Mouse (Mus musculus) lung, embryonic 14.5 days (tissue): ENCODE results near the gene Enox1. TPM values are rescaled to one million over a fixed set of nuclear protein-coding genes. Genes with fewer than 3 reads are reported as not detected.

Experiments
- ATAC-seq: fragments of 200-750 bp; cut with Nextera tagmentation; 2 replicates; pipeline ENCODE4 v1.8.0; 2017; ENCODE audit warnings: mild to moderate bottlenecking, moderate TSS enrichment, moderate library complexity; ENCODE audit not compliant: insufficient read depth
- DNase-seq: peaks from one replicate; pipeline ENCODE4 v3.0.0-alpha.2; 2015
- H3K27ac ChIP-seq: fragments of 300-500 bp; sonication (generic); 2 replicates; pipeline ENCODE4 v1.5.1; 2014; ENCODE audit warnings: low read depth, mild to moderate bottlenecking, moderate library complexity
- H3K27me3 ChIP-seq: fragments of 300-500 bp; sonication (generic); 2 replicates; pipeline ENCODE4 v1.6.1; 2014; ENCODE audit warnings: low read length, control low read depth; ENCODE audit not compliant: insufficient read depth
- H3K36me3 ChIP-seq: fragments of 300-500 bp; sonication (generic); 2 replicates; pipeline ENCODE4 v1.6.1; 2014; ENCODE audit warnings: control low read depth; ENCODE audit not compliant: insufficient read depth
- H3K4me1 ChIP-seq: fragments of 300-500 bp; sonication (generic); 2 replicates; pipeline ENCODE4 v1.6.1; 2014; ENCODE audit warnings: antibody characterized with exemption, control low read depth; ENCODE audit not compliant: insufficient read depth
- H3K4me2 ChIP-seq: fragments of 300-500 bp; sonication (generic); 2 replicates; pipeline ENCODE4 v1.6.1; 2014; ENCODE audit warnings: mild to moderate bottlenecking
- H3K4me3 ChIP-seq: fragments of 300-500 bp; sonication (generic); 2 replicates; pipeline ENCODE4 v1.5.1; 2014; ENCODE audit warnings: low read depth, low read length
- H3K9ac ChIP-seq: fragments of 300-500 bp; sonication (generic); 2 replicates; pipeline ENCODE4 v1.6.1; 2014
- H3K9me3 ChIP-seq: fragments of 300-500 bp; sonication (generic); 2 replicates; pipeline ENCODE4 v1.6.1; 2016; ENCODE audit warnings: low read depth, low read length, control low read depth
- CTCF ChIP-seq: IDR thresholded peaks from 2 replicates; pipeline ENCODE4 v1.5.1; 2016; ENCODE audit warnings: antibody characterized with exemption, low read depth
- WGBS: fragments of 180-500 bp; shearing (Covaris S2); extraction: QIAGEN DNeasy Blood & Tissue Kit; methylation state at CpG from one replicate; pipeline ENCODE4 v1.1.7; 2014; 5-methylcytosine and 5-hydroxymethylcytosine counted together
- polyA plus RNA-seq: library from polyadenylated mRNA; unstranded; fragments of >200 nt; fragmentation: Nextera tagmentation; extraction: Ambion mirVana; gene quantifications from 2 replicates; pipeline ENCODE4 v1.2.1, GENCODE M21; 2014

Enox1 gene
- polyA plus RNA-seq, 1 experiment from 2014 or later: 2.8 TPM

DNA sequence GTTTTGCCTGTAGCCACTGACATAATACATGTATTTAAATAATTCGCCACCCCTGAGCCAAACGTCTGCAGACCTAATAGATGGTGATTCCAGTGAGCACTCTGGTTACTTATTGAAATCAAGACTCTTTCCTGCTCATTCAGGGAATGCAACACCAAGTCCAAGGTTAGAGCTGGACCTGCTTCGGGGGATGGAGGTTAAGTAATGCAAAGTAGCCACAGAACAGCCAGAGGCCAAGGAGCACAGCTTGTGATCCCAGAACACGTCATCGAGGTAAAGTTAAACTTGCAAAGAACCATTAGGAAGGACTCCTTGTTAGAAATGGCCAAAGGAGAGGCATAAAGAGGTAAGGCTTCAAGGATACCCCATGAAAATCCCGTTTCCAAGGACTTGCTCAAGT, 6.0 kb upstream of the Enox1 start:
- H3K9me3 ChIP-seq: no peaks in the 10 kb centered on the region
- H3K9ac ChIP-seq: no peak overlapping the region
- no peaks in the 10 kb centered on the region for H3K36me3 ChIP-seq
- no peaks in the 10 kb centered on the region for H3K4me1 ChIP-seq
- H3K27ac ChIP-seq: no peak overlapping the region
- WGBS: 74% methylated on average over 6 of the region's 6 CpGs
- peaks cover 12% of the 10 kb centered on the region for H3K27me3 ChIP-seq
- no peak for TF ChIP-seq CTCF
- ATAC-seq: no peak
- H3K4me2 ChIP-seq: no peak overlapping the region
- no peak overlapping the region for H3K4me3 ChIP-seq
- DNase-seq: no peak

DNA sequence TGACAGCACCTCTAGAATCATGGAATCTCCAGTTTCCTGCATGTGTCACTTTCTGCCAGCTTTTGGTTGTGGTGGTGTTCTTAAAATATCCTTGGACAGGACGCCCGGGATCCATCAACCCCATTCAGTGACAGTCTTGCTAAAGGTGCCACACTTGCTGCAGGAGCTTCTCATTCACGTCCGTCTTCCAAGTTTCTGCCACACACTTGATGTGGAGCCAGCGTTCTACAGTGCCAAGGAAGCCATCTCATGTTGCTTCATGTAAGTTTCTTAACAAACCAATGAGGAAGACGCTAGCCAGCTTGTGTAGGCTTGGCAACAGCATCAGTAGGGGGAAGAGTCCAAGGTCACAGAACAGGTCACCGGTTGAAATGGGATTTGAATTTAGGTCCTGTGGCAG, 5.1 kb upstream of the Enox1 start:
- Histone ChIP-seq H3K27me3 (peaks cover 21% of the 10 kb centered on the region), H3K4me3 (no peak overlapping the region), H3K36me3 (no peaks in the 10 kb centered on the region), H3K4me2 (no peak overlapping the region), H3K4me1 (no peaks in the 10 kb centered on the region), H3K27ac (no peak overlapping the region), H3K9ac (no peak overlapping the region), H3K9me3 (no peaks in the 10 kb centered on the region)
- WGBS: 80% methylated on average over 7 of the region's 7 CpGs
- ATAC-seq (no peak), DNase-seq (no peak)
- no peak for TF ChIP-seq CTCF

DNA sequence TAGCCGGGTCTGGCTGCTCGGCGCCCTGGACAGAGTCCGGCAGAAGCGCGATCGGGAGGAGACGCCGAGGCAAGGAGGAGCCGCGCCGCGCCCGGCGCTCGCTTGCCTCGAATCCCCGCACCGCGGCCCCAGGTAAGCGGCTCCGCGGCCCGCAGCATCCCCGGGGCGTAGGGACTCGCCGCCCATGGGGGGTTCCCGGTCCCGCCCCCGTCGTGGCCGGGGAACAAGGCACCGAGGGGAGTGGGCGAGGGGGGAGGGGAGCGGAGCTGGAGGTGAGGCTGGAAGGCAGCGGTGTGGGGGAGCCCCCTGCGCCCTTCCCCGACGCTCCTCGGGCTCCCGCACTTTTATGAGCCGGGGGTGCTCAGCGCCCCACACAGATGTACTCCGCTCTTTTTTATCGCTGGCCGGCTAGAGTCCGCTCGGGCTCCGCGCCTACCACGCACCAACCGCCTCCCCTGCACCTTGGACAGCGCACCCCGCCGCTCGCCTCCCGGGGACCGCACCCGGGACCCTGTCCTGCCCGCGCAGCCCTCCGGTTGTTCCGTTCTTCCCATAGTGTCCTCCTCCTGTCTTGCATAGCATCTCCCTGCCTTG, 445 bp downstream of the Enox1 start:
- WGBS: under 1% methylated on average over 60 of the region's 64 CpGs
- H3K36me3 ChIP-seq: no peaks in the 10 kb centered on the region
- H3K4me3 ChIP-seq: peak overlapping the region; percentile 67
- peaks cover 42% of the 10 kb centered on the region for H3K27me3 ChIP-seq
- TF ChIP-seq CTCF: no peak
- H3K27ac ChIP-seq: peak overlapping the region; percentile 12; the same call in 1 of the 2 replicates
- H3K4me1 ChIP-seq: peaks cover 3% of the 10 kb centered on the region; the same call in 1 of the 2 replicates
- H3K9me3 ChIP-seq: no peaks in the 10 kb centered on the region
- peak overlapping the region; percentile 100 for H3K4me2 ChIP-seq
- peak; percentile 64 for DNase-seq
- peak; percentile 69 for ATAC-seq
- peak overlapping the region; percentile 52 for H3K9ac ChIP-seq

DNA sequence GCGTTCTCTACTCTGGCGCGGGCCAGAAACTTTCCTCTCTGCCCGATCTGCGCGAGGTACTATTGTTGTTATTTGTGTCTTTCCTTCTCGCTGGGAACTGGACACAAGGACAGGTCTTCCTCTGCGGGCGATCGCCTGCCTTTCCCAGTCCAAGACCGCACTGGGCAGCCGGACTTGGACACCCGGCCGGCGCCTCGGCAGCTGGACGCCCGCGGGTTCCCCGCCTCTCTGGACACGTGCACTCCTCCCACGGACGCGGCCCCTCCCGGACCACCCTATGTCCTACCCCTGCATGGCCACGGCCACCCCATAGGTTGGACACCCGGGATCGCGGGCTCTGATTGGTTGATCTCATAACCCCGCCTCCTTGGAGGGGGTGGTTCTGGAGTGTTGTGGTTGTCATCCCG, 945 bp downstream of the Enox1 start:
- no peak for TF ChIP-seq CTCF
- Histone ChIP-seq H3K27me3 (peaks cover 42% of the 10 kb centered on the region), H3K4me1 (peaks cover 3% of the 10 kb centered on the region; the same call in 1 of the 2 replicates), H3K4me2 (peak overlapping the region; percentile 100), H3K4me3 (peak overlapping the region; percentile 67), H3K36me3 (no peaks in the 10 kb centered on the region), H3K27ac (no peak overlapping the region), H3K9ac (peak overlapping the region; percentile 52), H3K9me3 (no peaks in the 10 kb centered on the region)
- DNase-seq (peak; percentile 73), ATAC-seq (peak; percentile 85)
- 1% methylated on average over 31 of the region's 31 CpGs for WGBS

DNA sequence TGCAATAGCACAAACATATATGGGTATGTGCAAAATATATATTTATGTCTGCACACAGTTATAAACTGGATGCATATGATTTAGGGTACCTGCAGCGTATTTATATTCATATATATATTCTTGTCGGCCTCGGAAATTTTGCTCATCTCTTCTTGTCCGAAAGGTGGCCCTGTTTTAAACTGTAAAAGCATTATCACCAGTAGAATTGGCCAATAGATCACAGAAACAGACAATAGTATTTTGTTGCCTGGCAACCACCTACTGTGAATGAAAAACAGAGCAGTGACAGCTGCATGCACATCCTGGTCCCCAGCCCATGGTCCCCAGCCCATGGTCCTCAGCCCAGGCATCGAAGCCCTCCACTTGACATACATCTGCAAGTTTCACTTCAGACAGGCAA, 2.8 kb downstream of the Enox1 start:
- ATAC-seq (no peak), DNase-seq (no peak)
- WGBS: 80% methylated on average over 5 of the region's 5 CpGs
- no peaks in the 10 kb centered on the region for H3K9me3 ChIP-seq
- no peak overlapping the region for H3K27ac ChIP-seq
- peaks cover 3% of the 10 kb centered on the region; the same call in 1 of the 2 replicates for H3K4me1 ChIP-seq
- peaks cover 40% of the 10 kb centered on the region for H3K27me3 ChIP-seq
- no peak overlapping the region for H3K4me2 ChIP-seq
- no peak overlapping the region for H3K4me3 ChIP-seq
- H3K9ac ChIP-seq: no peak overlapping the region
- H3K36me3 ChIP-seq: no peaks in the 10 kb centered on the region
- TF ChIP-seq CTCF: no peak

DNA sequence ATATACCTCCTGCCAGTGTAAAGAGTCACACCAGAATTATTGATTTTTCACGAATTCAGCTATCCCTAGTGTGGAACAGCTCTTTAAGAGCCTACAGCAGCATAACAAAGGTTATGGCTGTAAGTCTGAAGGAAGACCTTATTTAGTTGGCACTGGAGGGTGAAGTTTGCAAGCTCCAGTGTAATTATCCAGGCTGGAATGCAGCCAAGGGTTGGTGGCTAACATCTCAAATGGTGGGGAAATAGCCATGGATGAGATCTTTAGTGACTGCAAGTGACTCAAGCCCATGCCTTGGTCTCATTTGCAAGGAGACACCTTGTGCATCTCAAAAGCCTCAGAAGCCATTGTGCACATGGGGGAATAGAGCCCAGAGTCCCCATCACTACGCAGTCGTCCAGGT, 5.9 kb downstream of the Enox1 start:
- Histone ChIP-seq H3K36me3 (no peaks in the 10 kb centered on the region), H3K4me3 (no peak overlapping the region), H3K4me1 (peaks cover 2% of the 10 kb centered on the region; the same call in 1 of the 2 replicates), H3K9ac (no peak overlapping the region), H3K27ac (no peak overlapping the region), H3K9me3 (no peaks in the 10 kb centered on the region), H3K4me2 (no peak overlapping the region), H3K27me3 (peaks cover 11% of the 10 kb centered on the region)
- DNase-seq (no peak), ATAC-seq (no peak)
- 87% methylated on average over 3 of the region's 3 CpGs for WGBS
- TF ChIP-seq CTCF: no peak

DNA sequence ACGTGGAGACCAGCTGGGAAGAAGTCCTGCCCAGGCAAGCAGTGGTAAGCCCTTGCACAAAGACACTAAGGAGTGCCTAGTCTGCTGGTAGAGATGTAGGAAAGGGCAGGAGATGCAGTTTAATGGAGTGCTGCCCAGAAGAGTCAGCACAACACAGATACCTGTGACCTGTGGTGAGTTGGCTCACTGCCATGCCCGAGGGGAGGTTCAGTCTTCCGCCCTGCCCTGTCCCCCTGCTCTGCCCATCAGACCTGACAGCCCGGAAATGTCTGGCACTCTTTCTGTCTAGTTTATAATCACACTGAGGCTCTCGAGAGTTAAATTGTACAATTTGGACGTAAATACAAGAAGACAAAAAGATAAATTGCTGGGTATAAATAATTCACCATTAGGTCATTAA, 7.8 kb downstream of the Enox1 start:
- no peak overlapping the region for H3K4me3 ChIP-seq
- no peaks in the 10 kb centered on the region for H3K9me3 ChIP-seq
- DNase-seq: no peak
- H3K36me3 ChIP-seq: no peaks in the 10 kb centered on the region
- no peak for ATAC-seq
- WGBS: 67% methylated on average over 6 of the region's 6 CpGs
- TF ChIP-seq CTCF: no peak
- H3K27ac ChIP-seq: no peak overlapping the region
- H3K27me3 ChIP-seq: no peaks in the 10 kb centered on the region
- no peaks in the 10 kb centered on the region for H3K4me1 ChIP-seq
- H3K9ac ChIP-seq: no peak overlapping the region
- no peak overlapping the region for H3K4me2 ChIP-seq

DNA sequence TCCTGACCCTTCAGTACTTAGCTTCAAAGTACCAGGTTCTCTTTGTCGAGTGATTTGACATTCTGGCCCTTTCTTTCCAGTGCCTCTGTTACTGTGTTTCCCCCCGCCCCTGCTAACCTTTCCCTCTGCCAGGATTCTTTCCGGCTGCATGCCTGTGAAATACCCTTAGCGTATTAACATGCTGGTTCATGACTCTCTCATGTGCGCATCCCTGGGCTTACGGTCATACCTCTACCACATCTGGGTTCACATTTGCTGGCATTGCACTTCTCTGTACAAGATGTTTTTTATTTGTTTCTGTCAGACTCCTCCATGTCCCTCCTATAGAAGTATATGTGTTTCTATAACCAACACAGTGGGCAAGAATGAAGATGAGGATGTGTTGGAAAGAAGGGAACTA, 11.6 kb downstream of the Enox1 start:
- H3K36me3 ChIP-seq: no peaks in the 10 kb centered on the region
- no peak overlapping the region for H3K4me3 ChIP-seq
- ATAC-seq: no peak
- H3K4me1 ChIP-seq: no peaks in the 10 kb centered on the region
- no peak for DNase-seq
- no peaks in the 10 kb centered on the region for H3K9me3 ChIP-seq
- no peak overlapping the region for H3K9ac ChIP-seq
- no peak overlapping the region for H3K4me2 ChIP-seq
- WGBS: 90% methylated on average over 6 of the region's 6 CpGs
- H3K27me3 ChIP-seq: no peaks in the 10 kb centered on the region
- TF ChIP-seq CTCF: no peak
- H3K27ac ChIP-seq: no peak overlapping the region
